Mouse (Mus musculus) 416B (cell line): ENCODE results near the gene Ctss.

Experiments used
- DNase-seq: peaks from one replicate; pipeline ENCODE4 v3.0.0; 2011; ENCODE audit warnings: low read depth

Ctss gene

DNA sequence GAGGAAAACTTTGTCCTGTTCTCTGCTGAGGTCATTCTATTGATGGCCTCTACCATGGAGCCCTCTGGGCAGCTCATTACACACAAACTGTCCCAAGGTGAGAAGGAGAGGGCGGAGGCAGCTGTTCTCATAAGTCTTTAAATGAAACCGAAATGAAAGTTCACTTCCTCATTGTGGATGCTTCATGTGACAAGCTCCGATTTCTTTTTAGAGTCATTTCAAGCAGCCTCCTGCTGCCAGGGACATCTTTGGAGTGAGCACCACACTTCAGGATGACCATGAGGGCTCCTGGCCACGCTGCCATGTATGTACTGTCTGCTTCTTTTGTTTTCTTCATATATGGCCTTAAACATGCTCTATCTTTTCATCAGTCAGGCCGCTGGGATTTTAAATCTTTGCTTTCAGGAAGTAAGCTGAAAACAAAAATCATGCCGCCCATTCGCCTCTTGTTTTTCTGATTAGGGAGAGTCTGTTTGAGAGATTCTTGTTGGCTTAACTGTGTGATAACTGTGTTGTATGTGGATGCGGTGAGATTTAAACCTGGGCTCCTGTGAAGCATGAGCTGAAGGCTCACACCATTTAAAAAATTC lies at the start of gene Ctss:
Gene Ctss, plus strand, starts transcription at position 165 of the 590 bp plus-strand sequence.
- peak; percentile 31 for DNase-seq

DNA sequence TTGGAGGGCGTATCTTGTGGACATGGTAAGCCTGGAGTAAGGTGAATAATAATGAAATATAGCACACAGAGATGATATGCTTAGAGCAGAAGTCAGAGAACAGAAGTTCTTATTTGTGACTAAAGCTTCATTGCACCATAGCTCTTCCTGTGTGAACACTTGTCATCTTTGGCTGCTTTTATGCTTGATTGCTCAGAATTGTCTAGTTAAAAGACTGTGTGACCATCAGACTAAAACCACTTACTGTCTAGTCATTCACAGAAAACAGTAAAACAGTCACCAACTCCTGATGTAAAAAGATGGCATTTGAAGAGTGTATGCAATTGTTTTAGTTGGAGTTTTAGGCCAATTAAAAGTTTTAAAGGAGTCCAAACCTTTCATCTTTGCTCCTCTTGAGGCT lies 47.6 kb upstream of the Ctss start:
- peak; percentile 57 for DNase-seq

DNA sequence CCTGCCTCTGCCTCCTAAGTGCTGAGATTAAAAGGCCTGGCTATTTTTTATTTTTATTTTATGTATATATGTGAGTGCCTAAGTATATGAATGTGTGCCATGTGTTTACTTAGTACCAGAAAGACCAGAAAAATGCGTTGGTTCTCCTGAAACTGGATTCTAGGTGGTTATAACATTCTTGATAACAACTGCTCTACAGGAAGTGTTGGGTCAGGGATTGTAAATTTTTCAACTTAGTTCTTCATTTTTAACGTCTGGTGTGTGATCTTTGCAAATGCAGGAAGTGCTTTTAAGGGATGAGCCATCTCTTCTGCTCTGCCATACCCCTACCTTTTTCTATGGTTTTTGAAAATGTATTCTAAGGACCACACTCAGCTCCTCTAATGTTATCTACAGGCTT lies 40.2 kb upstream of the Ctss start:
- DNase-seq, result peak; percentile 24

DNA sequence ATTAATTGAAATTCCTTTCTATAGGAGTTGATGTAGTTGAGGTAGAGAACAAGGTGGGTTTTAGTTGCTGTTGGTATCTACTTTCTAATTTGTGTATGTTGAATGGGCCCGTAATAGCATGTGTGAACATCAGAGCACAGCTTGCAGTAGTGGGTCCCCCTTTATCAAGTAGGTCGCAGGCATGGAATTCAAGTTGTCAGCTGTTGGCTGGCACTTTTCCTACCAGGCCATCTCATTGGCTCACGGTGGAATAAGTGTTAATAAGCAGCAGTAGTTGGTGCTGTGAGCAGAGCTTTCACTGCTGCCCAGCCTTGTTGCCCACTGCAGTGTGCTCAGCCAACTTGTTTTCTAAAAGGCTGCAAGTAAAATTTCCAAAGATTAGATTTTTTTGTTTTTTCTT lies 37.9 kb upstream of the Ctss start:
- no peak for DNase-seq

DNA sequence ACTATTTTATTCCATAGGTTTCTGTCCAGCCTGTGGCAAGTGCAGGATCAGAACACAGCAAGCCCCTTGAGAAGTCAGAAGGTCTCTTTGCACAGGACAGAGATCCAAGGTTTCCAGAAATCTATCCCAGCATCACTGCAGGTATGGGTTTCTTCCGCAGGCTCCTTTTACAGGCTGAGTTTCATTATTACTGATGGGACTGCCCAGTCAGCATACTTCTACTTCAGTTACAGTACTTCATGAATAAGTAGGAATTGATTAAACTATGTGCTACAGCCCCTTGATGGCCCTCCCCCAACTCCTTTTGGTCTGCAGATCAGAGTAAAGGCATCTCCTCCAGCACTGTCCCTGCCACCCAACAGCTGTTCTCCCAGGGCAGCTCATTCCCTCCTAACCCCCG lies 36.3 kb upstream of the Ctss start:
- DNase-seq, result no peak

DNA sequence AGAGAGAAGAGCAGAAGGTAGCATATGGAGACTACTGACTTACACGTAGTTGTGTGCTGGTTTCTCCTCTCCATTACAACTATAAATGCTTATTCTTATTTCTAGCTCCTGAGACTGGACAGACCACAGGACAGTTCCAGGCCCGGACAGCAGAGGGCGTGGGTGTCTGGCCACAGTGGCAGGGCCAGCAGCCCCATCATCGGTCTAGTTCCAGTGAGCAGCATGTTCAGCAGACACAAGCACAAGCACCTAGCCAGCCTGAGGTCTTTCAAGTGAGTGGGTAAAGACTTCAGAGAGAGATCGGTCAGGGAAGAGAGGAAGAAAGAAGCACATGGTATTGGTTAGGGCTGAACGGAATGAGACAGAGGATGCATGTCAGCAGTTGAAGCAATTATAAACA lies 32.2 kb upstream of the Ctss start:
- DNase-seq, result peak; percentile 69

DNA sequence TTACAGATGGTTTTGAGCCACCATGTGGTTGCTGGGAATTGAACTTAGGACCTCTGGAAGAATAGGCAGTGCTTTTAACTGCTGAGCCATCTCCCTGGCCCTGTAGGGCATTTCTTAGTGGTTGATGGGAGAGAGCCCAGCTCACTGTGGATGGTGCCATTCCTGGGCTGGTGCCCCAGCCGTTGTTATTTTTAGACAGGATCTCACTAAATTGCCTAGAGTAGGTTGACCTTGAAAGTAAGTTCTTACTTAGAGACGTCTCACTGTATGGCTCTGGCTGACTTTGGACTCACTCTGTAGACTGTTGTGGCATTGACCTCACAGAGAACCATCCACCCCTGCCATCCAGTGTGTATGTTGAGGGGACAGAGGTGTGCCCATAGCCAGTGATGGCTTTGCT lies 28.4 kb upstream of the Ctss start:
- no peak for DNase-seq

DNA sequence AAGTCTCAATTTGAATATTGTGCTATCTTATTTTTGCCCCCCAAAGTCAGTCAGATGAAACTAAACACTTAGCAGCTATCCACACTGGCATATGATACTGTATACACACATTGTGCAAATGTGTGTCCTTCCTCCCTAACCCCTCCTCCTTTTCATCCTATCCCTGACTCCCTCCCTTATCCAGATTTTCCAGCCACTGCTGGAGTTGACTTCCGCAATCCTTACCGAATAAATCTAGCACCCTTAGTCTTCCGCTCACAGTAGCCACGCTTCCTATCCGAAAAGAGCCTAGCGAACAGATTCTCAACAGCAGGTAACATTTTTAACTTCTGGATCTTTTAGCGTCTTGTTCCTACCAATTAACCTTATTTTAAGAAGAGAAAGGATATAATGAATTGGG lies 27.6 kb upstream of the Ctss start, which contains the start of gene Ctsk:
Gene Ctsk, plus strand, starts transcription at position 233 of the 400 bp plus-strand sequence.
- no peak for DNase-seq

DNA sequence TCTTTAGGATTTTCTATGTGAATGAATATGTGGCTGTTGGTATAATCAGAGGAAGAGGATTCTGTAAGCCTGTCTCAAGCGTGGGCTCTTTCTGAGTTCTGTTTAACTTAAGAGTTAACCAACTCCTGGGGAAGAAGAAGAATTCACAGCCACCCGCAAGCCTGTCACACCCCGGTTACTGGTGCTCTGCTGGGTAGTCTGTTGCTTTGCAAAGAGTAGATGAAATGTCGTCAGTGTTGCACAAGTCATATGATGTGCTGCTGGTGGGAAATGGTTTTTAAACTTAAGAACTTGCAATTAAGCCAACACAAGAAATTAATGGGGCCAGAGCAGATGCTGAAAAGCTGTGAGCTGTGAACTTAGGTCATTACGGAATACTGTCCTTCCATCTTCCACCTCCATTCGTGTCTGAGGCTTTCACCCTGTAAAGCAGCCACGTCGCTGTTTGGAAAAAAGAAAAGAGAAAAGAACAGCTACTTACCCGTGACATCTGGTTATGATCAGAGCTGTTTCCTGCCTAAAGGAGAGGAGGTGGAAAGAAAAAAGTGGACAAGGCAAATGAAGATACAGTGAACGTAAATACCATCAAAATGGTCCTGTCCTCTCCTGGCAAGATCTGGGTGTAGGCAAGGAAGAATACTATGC lies 27.0 kb upstream of the Ctss start:
- DNase-seq, result no peak

DNA sequence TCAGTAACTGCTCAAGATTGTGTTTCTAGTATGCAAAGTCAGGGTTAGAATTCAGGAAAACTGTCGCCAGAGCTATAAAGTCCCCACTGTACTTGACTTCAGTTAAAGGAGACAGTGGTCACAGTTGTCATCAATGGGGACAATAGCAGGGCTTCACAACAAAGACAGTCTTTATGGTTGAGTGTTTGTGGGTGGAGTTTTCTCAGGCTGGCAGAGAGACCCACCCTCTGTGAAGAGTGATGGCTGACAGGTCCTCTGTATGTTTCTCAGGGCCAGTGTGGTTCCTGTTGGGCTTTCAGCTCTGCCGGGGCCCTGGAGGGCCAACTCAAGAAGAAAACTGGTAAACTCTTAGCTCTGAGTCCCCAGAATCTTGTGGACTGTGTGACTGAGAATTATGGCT lies 24.3 kb upstream of the Ctss start:
- no peak for DNase-seq

DNA sequence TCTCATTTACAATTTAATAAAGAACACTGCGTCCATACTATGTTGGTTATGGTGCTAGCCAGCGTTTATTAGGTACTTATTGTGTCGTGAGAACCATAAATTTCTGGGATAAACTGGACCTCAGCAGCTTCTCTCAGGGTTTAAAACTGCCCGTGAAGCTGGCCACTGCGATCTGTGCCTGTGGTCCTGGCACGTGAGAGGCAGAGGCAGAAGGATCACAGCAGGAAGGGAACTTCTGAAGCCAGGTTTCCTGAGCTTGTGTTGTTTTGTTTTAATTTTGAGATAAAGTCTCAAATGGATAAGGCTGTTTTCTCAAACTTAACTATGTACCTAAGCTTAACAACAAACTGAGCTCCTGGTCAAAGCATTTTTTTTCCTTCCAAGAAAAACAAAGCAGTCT lies 17.2 kb upstream of the Ctss start:
- DNase-seq, result no peak

DNA sequence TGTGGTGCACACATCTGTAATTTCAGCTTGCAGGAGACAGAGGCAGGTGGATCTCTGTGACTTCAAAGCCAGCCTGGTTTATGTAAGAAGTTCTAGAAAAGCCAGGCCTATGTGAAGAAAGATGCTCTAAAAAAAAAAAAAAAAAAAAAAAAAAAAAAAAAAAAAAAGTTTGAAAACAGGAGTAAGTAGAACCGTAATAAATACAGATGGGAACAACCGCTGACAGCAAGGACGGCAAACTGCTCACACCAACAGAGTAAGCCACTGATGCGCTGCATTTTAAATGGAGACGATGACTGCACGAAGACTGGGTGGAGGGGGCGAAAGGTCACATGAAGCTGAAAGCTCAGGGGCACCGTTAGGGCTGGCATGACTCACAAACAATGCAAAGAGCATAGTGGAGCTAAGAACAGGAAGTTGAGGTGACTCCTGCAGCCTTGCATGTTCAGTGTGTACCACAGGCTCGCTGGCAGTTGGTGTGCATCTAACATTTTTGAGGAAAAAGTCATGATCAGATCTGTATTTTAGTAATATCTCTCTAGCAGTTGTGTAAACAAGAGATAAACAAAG lies 14.9 kb upstream of the Ctss start:
- peak; percentile 94 for DNase-seq

DNA sequence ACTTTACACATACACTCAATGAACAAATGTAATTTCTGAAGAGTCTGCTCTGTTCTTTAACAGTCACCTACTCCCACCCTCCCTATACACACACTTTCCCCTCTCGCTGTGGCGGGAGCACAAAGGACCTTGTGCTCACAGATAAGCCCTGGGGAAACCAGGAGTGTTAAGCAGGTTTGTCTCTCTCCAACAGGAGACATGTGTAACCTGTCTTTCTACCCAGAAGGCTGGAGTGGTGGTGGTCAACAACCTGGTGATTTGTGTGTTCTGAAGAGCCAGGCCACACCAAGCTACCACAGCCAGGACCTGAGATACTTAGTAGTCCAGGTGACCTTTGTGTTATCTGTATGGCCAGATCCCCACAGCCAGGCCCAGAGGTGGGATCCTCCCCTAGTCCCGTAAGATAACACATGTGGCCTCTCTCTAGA lies 10.0 kb upstream of the Ctss start:
- no peak for DNase-seq

DNA sequence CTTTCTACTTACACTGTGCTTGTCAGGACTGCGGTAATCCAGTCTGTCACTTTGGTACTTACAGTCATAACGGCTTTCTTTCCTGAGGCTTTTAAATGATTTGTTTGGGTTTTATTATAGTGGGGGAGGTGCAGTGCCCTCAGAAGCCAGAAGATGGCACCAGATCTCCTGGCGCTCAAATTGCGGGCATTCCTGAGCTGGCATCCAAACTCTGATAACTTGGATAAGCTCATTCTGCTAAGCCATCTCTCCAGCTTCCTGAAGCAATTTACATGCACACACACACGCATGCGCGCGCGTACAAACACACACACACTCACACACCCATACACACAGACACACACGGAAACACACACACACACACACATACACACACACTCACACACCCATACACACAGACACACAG lies 9.1 kb upstream of the Ctss start:
- peak; percentile 84 for DNase-seq

DNA sequence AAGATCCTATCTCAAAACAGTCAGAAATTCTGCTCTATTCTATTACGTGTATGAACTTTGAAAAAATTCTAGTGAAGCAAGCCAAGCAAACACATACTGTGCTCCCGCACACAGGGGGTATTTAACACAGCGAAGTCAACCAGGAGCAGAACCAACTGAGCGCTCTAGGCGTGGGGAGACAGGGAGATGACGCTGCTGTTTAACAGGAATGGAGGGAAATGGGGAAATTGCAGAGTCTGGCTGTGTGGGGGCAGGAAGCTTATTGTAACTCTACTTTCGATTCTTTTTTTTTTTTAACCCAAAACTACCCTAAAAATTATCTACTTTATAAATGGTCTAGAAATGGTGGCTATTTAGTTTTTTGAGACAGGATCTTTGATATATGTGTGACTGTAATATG lies 7.7 kb upstream of the Ctss start:
- DNase-seq, result peak; percentile 50

DNA sequence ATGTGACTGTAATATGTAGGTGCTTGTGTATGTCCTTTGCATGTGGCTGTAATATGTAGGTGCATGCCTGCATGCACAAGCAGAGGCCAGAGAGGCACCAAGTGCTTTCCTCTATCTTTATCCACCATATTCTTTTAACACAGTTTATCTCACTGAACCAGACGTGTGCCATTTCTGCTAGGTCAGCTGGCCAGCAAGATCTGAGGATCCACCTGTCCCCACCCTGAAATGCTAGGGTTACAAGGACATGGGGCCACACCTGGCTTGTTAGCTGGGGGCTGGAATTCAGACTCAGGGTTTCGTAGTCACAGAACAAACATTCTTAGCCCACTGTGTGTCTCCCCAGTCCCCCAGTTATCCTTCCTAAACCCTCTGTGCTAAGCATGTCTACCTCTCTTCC lies 7.3 kb upstream of the Ctss start:
- peak; percentile 29 for DNase-seq

DNA sequence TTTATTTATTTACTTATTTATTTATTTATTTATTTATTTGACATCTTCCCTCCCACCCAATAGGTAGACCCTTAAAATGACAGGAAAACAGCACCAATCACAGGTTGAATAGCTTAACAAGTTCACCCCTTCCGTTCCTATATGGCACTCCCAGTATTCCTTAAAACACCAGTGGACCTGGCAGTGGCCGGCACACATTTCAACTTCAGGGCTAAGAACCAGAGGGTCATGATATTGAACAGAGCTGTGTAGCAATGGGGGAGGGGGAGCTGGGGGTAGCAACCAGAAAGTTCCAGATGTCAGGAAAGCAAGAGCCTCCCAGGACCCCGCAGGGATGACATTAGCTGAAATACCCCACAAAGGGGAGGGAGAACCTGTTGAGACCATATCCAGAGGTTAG lies 6.5 kb upstream of the Ctss start:
- DNase-seq, result no peak

DNA sequence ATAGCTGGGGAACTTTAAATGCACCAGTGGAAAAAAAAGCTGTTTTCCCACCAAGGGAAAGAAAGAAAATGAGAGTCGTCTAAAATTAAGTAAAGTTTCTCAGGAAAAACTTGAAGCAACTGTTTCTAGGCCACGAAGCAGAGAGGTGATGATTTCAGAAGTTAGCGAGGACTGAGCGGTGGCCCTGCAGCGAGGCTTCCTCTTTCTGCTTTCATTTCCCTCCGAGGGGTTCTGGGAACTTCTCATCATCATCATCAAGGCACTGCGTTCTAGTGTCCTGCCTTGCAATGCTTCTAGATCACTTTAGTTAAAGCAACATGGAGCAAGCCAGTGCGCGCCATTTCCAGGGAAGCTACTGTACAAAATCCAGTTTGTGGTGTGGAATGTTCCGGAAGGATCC lies 5.4 kb upstream of the Ctss start:
- DNase-seq, result peak; percentile 23

DNA sequence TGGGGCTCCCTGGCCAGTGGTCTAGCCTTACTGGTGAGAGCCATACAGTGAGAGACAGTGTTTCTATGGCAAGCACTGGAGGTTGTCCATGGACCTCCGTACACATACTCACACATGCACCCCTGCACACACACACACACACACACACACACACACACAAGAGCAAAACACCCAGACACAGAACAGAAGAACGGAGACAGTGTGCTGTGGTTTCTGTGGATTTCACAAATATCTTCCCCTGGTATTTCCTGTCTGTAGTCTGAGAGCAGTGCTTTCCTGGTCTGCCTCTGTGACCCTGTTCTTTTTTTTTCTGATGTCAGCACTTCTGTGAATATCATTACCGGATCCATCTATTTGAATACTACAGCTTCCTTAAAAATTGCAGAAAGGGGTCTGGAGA lies 2.9 kb upstream of the Ctss start:
- peak; percentile 87 for DNase-seq

DNA sequence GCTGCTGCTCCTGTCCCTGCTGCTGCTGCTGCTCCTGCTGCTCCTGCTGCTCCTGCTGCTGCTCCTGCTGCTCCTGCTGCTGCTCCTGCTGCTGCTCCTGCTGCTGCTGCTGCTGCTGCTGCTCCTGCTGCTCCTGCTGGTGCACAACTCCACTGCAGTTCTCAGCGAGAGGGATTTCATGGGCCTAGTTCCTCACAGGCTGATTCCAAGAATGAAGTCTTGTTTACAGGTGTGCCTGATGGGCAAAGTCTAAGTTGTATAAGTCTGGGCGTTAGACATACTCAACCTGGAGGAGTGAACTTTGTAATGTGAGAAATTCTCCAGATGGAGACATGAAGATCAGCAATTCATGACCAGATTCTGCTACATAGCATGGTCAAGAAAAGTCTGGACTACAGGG lies 1.9 kb upstream of the Ctss start:
- DNase-seq, result no peak

DNA sequence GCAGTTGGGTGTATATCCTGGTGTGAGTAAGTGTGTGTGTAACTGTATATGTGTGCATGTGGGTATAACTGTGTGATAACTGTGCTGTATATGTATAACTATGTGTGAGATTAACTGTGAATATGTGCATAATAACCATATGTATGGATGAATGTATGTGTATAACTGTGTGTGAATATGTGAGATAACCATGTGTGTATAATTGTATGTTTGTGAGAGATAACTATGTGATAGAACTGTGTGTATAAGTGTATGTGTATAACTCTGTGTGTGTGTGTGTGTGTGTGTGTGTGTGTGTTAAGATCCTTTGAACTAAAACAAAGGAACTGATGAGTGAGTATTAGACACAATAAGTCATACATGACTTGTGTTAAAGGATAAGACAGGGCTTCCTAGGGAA lies 475 bp upstream of the Ctss start:
- no peak for DNase-seq

DNA sequence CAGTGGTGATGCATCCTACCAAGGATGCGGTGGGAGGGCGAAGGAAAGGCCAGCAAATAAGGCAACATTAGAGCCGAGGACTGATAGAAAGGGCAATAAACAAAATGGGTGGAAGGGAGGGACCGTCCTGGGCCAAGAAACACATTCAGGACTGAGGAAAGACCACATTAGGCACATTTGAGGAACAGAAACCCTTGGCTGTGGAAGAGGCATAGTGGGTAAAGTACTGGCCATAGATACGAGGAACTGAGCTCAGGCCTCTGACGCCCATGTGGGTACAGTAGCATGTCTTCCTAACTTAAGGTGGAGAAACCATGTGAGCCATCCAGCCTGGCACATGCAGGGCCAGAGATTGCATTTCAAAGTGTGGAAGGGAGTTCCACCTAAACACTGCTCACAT lies 3.2 kb downstream of the Ctss start:
- no peak for DNase-seq

DNA sequence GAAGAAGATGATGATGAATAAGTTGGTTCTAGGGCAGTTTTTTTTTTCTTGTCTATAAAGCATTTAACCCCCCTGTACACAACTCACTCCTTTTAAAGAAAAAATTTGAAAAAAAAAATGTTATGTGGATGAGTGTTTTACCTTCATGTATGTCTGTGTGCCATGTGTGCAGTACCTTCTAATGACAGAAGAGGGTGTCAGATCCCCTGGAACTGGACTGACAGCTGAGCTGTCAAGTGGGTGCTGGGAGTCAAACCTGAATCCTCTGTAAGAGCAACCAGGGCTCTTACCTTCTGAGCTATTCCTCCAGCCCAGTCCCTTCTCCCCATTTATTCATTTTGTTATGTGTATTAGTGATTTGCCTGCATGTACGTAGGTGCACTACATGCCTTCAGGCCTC lies 4.4 kb downstream of the Ctss start:
- DNase-seq, result no peak

DNA sequence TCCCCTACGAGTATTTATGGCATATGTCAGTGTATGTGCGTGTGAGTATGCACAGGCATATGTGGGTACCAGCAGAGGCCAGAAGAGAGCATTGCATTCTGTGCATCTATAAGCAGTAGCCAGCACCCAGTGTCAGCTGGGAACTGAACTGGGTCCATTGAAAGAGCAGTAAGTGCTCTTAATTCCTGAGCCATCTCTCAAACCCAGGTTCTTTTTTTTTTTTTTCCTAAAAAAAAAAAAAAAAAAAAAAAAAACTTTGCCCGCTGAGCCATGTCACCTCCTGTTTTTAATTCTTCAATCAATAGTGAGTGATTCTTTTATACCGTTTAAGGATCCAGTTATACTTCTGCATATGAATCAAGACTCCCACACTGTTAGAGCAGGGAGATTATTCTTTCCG lies 6.8 kb downstream of the Ctss start:
- no peak for DNase-seq
